Mouse (Mus musculus) embryonic facial prominence, embryonic 13.5 days (tissue): ENCODE measurements around the gene Plcd3. TPM values are rescaled to one million over a fixed set of nuclear protein-coding genes. Genes with fewer than 3 reads are reported as not detected.
A peak's percentile ranks its signal among the peaks of the same experiment; 100 is the strongest.

ENCODE experiments used
- ATAC-seq: fragments of 200-750 bp; cut with Nextera tagmentation; 2 replicates; pipeline ENCODE4 v1.8.0; 2017; ENCODE audit warnings: low read depth; ENCODE audit not compliant: insufficient number of reproducible peaks, insufficient read depth, low FRiP score, low TSS enrichment
- H3K27ac ChIP-seq: fragments of 300-500 bp; sonication (generic); 2 replicates; pipeline ENCODE4 v1.5.1; 2015; ENCODE audit warnings: moderate library complexity, mild to moderate bottlenecking, inconsistent platforms
- H3K27me3 ChIP-seq: fragments of 300-500 bp; sonication (generic); 2 replicates; pipeline ENCODE4 v1.6.1; 2015; ENCODE audit warnings: mild to moderate bottlenecking, inconsistent platforms
- H3K36me3 ChIP-seq: fragments of 300-500 bp; sonication (generic); 2 replicates; pipeline ENCODE4 v1.6.1; 2015; ENCODE audit warnings: mild to moderate bottlenecking, inconsistent platforms
- H3K4me1 ChIP-seq: fragments of 300-500 bp; sonication (generic); 2 replicates; pipeline ENCODE4 v1.6.1; 2015; ENCODE audit warnings: inconsistent platforms
- H3K4me2 ChIP-seq: fragments of 300-500 bp; sonication (generic); 2 replicates; pipeline ENCODE4 v1.6.1; 2015; ENCODE audit warnings: moderate library complexity, mild to moderate bottlenecking, inconsistent platforms
- H3K4me3 ChIP-seq: fragments of 300-500 bp; sonication (generic); 2 replicates; pipeline ENCODE4 v1.5.1; 2015; ENCODE audit warnings: mild to moderate bottlenecking, inconsistent platforms
- H3K9ac ChIP-seq: fragments of 300-500 bp; sonication (generic); 2 replicates; pipeline ENCODE4 v1.6.1; 2015; ENCODE audit warnings: mild to moderate bottlenecking, inconsistent platforms
- H3K9me3 ChIP-seq: fragments of 300-500 bp; sonication (generic); 2 replicates; pipeline ENCODE4 v1.6.1; 2016; ENCODE audit warnings: inconsistent platforms
- WGBS: fragments of 180-500 bp; shearing (Covaris S2); methylation state at CpG from one replicate; pipeline ENCODE4 v1.1.7; 2015; ENCODE audit warnings: mixed read lengths; 5-methylcytosine and 5-hydroxymethylcytosine counted together
- polyA plus RNA-seq: library from polyadenylated mRNA; unstranded; fragments of >200 nt; fragmentation: Nextera tagmentation; extraction: Ambion mirVana; gene quantifications from 2 replicates; pipeline ENCODE4 v1.2.1, GENCODE M21; 2015

Plcd3 gene
- polyA plus RNA-seq, 1 experiment from 2014 or later: 7.2 TPM

- WGBS: 26% methylated on average over 14 of the region's 14 CpGs
- H3K4me2 ChIP-seq: no peak overlapping the region
- ATAC-seq: no peak
- no peak overlapping the region for H3K27ac ChIP-seq
- peaks cover 20% of the 10 kb centered on the region for H3K4me1 ChIP-seq
- H3K36me3 ChIP-seq: no peaks in the 10 kb centered on the region
- H3K4me3 ChIP-seq: no peak overlapping the region
- 0 out of 2 replicates have a peak overlapping the region, but pooled peaks have one; percentile 21 for H3K9ac ChIP-seq
- peaks cover 40% of the 10 kb centered on the region for H3K27me3 ChIP-seq
- H3K9me3 ChIP-seq: no peaks in the 10 kb centered on the region
Measured at GRCm38 (mm10) chr11:103105180-103105725, 3.8 kb upstream of the Plcd3 start.

GRCm38 (mm10) chr11:103104469-103104868 lies 3.0 kb upstream of the Plcd3 start:
- Histone ChIP-seq H3K9me3 (no peaks in the 10 kb centered on the region), H3K4me2 (0 out of 2 replicates have a peak overlapping the region, but pooled peaks have one; percentile 3), H3K4me3 (no peak overlapping the region), H3K4me1 (peaks cover 22% of the 10 kb centered on the region), H3K9ac (no peak overlapping the region), H3K36me3 (no peaks in the 10 kb centered on the region), H3K27ac (no peak overlapping the region), H3K27me3 (peaks cover 48% of the 10 kb centered on the region)
- ATAC-seq: no peak
- 76% methylated on average over 7 of the region's 7 CpGs for WGBS

- WGBS: 53% methylated on average over 8 of the region's 8 CpGs
- Histone ChIP-seq H3K27ac (no peak overlapping the region), H3K9ac (peak overlapping the region; percentile 61), H3K9me3 (no peaks in the 10 kb centered on the region), H3K4me2 (peak overlapping the region; percentile 73), H3K36me3 (no peaks in the 10 kb centered on the region), H3K4me3 (peak overlapping the region; percentile 55), H3K27me3 (peaks cover 54% of the 10 kb centered on the region), H3K4me1 (peaks cover 30% of the 10 kb centered on the region)
- no peak for ATAC-seq
Measured at GRCm38 (mm10) chr11:103103621-103104020, 2.2 kb upstream of the Plcd3 start.

GRCm38 (mm10) chr11:103102725-103103349 lies 1.4 kb upstream of the Plcd3 start:
- Histone ChIP-seq H3K27me3 (peaks cover 58% of the 10 kb centered on the region), H3K36me3 (no peaks in the 10 kb centered on the region), H3K9me3 (no peaks in the 10 kb centered on the region), H3K4me2 (peak overlapping the region; percentile 73), H3K4me3 (peak overlapping the region; percentile 55), H3K9ac (peak overlapping the region; percentile 71), H3K27ac (peak overlapping the region; percentile 45; the same call in 1 of the 2 replicates), H3K4me1 (peaks cover 34% of the 10 kb centered on the region)
- WGBS: 1% methylated on average over 35 of the region's 35 CpGs
- ATAC-seq: peak; percentile 87

GRCm38 (mm10) chr11:103101866-103102501 lies 526 bp upstream of the Plcd3 start:
- peaks cover 64% of the 10 kb centered on the region for H3K27me3 ChIP-seq
- peaks cover 41% of the 10 kb centered on the region for H3K4me1 ChIP-seq
- H3K9ac ChIP-seq: peak overlapping the region; percentile 71
- no peaks in the 10 kb centered on the region for H3K9me3 ChIP-seq
- no peak for ATAC-seq
- H3K4me3 ChIP-seq: peak overlapping the region; percentile 55
- H3K27ac ChIP-seq: no peak overlapping the region
- no peaks in the 10 kb centered on the region for H3K36me3 ChIP-seq
- WGBS: 3% methylated on average over 30 of the region's 30 CpGs
- H3K4me2 ChIP-seq: peak overlapping the region; percentile 73

GRCm38 (mm10) chr11:103100361-103100760 lies 1.1 kb downstream of the Plcd3 start:
- H3K4me2 ChIP-seq: no peak overlapping the region
- H3K4me3 ChIP-seq: no peak overlapping the region
- H3K27ac ChIP-seq: no peak overlapping the region
- H3K9me3 ChIP-seq: no peaks in the 10 kb centered on the region
- peaks cover 45% of the 10 kb centered on the region for H3K4me1 ChIP-seq
- H3K9ac ChIP-seq: peak overlapping the region; percentile 16; the same call in 1 of the 2 replicates
- 70% methylated on average over 8 of the region's 8 CpGs for WGBS
- peaks cover 67% of the 10 kb centered on the region for H3K27me3 ChIP-seq
- ATAC-seq: no peak
- H3K36me3 ChIP-seq: no peaks in the 10 kb centered on the region

- Histone ChIP-seq H3K4me1 (peaks cover 45% of the 10 kb centered on the region), H3K9ac (peak overlapping the region; percentile 32; the same call in 1 of the 2 replicates), H3K36me3 (no peaks in the 10 kb centered on the region), H3K4me3 (no peak overlapping the region), H3K4me2 (no peak overlapping the region), H3K27ac (no peak overlapping the region), H3K27me3 (peaks cover 57% of the 10 kb centered on the region), H3K9me3 (no peaks in the 10 kb centered on the region)
- WGBS: 29% methylated on average over 12 of the region's 12 CpGs
- no peak for ATAC-seq
Measured at GRCm38 (mm10) chr11:103099352-103099940, 2.0 kb downstream of the Plcd3 start.

- H3K9ac ChIP-seq: no peak overlapping the region
- 54% methylated on average over 11 of the region's 11 CpGs for WGBS
Measured at GRCm38 (mm10) chr11:103098531-103099190, 2.8 kb downstream of the Plcd3 start.

GRCm38 (mm10) chr11:103096979-103097894 lies 4.2 kb downstream of the Plcd3 start:
- 18% methylated on average over 22 of the region's 22 CpGs for WGBS

More at GRCm38 (mm10) chr11:103098531-103099190, 2.8 kb downstream of the Plcd3 start:
- ATAC-seq: no peak
- no peak overlapping the region for H3K4me2 ChIP-seq
- peaks cover 51% of the 10 kb centered on the region for H3K27me3 ChIP-seq
- no peaks in the 10 kb centered on the region for H3K36me3 ChIP-seq
- no peak overlapping the region for H3K27ac ChIP-seq
- H3K9me3 ChIP-seq: no peaks in the 10 kb centered on the region
- H3K4me3 ChIP-seq: no peak overlapping the region
- peaks cover 42% of the 10 kb centered on the region for H3K4me1 ChIP-seq

GRCm38 (mm10) chr11:103095801-103096200 lies 5.7 kb downstream of the Plcd3 start:
- Histone ChIP-seq H3K36me3 (no peaks in the 10 kb centered on the region), H3K27ac (no peak overlapping the region), H3K9ac (no peak overlapping the region), H3K4me3 (no peak overlapping the region), H3K27me3 (peaks cover 35% of the 10 kb centered on the region), H3K4me1 (peaks cover 26% of the 10 kb centered on the region), H3K4me2 (no peak overlapping the region), H3K9me3 (no peaks in the 10 kb centered on the region)
- no peak for ATAC-seq
- WGBS: 94% methylated on average over 6 of the region's 6 CpGs

More at GRCm38 (mm10) chr11:103096979-103097894, 4.2 kb downstream of the Plcd3 start:
- peaks cover 49% of the 10 kb centered on the region for H3K27me3 ChIP-seq
- peak overlapping the region; percentile 68 for H3K27ac ChIP-seq
- no peak for ATAC-seq
- H3K36me3 ChIP-seq: no peaks in the 10 kb centered on the region
- H3K9ac ChIP-seq: peak overlapping the region; percentile 58
- peak overlapping the region; percentile 28 for H3K4me3 ChIP-seq
- peaks cover 38% of the 10 kb centered on the region for H3K4me1 ChIP-seq
- H3K9me3 ChIP-seq: no peaks in the 10 kb centered on the region
- peak overlapping the region; percentile 47 for H3K4me2 ChIP-seq
